Mouse (Mus musculus) layer of hippocampus, adult 9-11 months (tissue): ENCODE data around the gene Bmp15.

Source experiments
- DNase-seq: peaks from one replicate; pipeline ENCODE4 v3.0.0; 2022

Gene Bmp15

DNA sequence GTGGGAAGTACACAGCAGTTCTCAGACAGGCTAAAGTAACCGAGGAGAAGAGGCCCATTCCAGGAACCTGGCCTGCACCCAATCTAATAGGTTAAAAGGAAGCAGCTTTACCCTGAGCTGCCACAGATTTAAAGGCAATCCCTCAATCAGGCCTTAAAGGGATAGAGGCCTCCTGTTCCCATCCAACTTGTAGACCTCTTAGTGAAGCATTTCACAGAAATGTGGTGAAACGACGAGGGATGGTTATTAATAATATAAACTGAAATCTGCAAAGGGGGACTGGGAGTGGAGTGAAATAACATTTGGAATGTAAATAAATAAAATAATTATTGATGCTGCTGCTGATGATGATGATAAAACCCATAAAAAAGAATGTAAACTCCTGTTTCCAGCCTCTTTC lies at the start of gene Bmp15:
Bmp15 (minus strand) TSS at position 101 of the 400 bp plus-strand sequence.
- no peak for DNase-seq

DNA sequence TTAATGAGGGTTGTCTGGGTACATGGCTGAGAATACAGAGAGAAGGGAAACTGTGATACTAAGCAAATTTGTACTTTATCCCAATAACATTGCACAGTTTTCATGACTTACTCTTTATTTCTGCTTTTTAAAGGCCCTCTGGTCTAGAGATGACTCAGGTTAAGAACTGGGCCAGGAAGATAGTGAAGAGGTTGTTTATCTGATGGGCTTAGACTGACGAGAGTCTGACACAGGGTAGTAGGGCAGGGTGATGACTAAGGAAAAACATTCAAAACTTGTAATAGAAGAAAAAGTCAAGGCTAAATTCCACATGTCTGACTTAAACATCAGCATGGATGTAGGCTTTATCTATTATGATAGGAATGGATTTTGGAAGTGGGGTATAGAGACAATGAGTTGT lies 48.3 kb upstream of the Bmp15 start:
- no peak for DNase-seq

DNA sequence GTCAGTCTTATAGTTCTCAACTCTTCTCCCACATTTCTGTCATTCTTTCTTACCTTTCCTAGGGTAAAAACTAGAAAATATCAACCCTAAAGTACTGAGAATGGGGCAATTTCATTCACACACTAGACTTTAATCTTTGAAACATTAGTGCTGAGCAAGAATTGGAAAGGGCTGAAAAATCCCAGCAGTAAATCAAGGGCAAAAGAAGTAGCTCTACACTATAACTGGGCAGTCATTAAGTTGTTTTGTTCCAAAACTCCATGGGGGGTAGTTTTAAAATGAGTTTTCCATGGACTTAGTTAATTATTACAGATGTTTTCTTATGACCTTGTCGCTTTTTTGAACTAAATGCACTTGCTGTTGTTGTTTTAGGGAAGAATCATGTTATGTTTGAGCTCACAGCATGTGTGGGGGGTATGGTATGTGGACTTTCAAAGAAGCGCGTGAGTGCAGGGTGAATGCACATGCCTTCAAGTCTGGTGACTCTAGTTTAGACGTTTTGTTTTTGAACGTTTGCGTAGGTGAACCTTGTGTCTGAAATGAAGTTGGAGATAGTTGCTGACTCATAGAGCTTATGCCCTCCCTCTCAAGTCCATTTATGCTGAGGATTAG lies 37.1 kb upstream of the Bmp15 start:
- DNase-seq, result no peak

DNA sequence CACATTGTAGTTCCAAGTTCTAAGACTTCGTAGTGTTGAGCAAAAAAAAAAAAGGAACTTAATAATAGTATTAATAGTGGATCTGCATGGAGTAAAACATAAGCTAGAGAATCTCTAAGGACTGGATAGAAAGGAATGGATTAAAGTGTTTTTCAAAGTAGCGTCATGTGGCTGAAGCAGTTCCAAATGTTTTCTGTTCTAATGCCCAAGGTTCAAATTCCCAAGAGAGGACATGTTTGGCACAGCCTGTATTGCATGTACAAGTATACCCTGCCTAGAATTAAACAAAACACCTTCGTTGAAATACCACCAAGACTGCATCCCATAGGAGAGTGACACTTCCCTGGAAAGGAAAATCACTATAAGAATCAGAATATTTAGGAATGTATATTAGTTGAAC lies 36.4 kb upstream of the Bmp15 start:
- no peak for DNase-seq

DNA sequence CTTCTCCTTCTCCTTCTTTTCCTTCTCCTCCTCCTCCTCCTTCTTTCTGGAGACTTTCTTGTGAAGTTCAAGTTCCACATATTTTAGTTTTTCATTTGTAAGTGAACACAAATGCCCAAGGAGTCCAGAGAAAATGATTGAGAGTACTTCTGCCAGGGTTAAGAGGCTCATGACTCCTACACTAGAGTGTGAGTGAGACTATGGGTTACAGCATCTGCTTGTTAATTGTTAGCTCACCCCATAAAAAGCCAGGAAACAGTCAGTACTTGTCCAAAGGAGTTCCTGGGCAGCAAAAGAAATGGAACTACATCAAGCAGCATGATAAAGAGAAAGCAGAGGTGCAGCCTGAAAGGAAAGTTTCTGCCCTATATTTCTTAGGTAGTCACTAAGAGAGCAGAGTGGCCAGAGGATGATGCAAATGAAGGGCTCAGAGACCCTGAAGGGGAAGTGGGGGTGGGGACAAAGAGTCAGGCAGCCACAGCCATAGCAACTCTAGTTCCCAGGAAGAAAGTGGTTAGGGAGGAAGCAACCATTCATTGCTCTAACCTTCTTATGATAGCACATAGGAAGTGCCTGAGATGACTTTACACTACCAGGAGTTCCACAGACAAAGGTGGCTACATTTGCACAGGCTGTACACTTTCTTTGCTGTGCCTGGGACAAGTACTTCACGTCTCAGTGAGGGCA lies 24.9 kb upstream of the Bmp15 start:
- DNase-seq, result no peak

DNA sequence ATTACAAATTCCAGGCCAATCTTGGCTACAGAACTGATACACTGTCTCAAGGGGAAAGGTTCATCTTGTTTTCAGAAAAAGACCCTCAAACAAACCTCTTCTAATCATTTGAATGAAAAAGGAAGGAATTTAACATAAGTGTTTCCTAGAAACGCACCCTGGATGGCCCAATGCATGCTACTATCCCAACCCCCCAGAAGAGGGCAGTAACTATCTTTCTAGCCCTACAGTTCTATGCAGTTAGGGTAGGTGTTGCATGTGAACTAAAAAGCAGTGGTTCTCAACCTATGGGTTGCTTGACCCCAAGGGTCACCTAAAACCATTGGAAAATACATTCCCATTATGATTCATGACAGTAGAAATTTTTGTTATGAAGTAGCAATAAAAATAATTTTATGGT lies 3.5 kb upstream of the Bmp15 start:
- DNase-seq, result no peak

DNA sequence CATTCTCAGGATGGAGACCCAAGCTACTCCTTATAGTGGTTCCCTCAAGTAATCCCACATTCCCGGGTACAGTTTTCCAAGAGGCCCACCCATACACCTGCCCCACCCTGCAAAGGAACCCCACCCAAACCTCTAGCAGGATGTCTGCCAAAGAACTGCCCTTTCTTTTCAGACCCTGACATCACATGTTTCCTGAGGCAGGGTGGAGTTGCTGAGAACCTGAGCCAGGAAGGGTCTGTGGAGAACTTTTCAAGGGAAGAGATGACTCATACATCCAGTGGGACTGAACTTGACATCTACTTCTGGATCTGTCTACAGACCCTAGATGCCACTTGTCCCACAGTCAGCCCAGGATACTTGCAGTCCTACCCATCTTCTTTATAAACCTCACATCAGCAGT lies 2.8 kb downstream of the Bmp15 start:
- DNase-seq, result no peak
